Mouse (Mus musculus) heart, embryonic 13.5 days (tissue): ENCODE results near the gene Smok2a. TPM values are rescaled to one million over a fixed set of nuclear protein-coding genes. Genes with fewer than 3 reads are reported as not detected.
"Not testable (repeated sequence)": the region's sequence is repeated elsewhere in the genome, so short reads cannot be mapped to it uniquely, and the experiment has no call there.

Experiments
- ATAC-seq: fragments of 200-750 bp; cut with Nextera tagmentation; 2 replicates; pipeline ENCODE4 v1.8.0; 2017; ENCODE audit warnings: moderate TSS enrichment; ENCODE audit not compliant: insufficient number of reproducible peaks, low FRiP score, low TSS enrichment; ENCODE audit errors: extremely low read depth
- H3K27ac ChIP-seq: fragments of 300-500 bp; sonication (generic); replicated peaks from 2 replicates; pipeline ENCODE4 v1.5.1; 2015; ENCODE audit warnings: moderate library complexity, mild to moderate bottlenecking, inconsistent platforms
- H3K27me3 ChIP-seq: fragments of 300-500 bp; sonication (generic); replicated peaks from 2 replicates; pipeline ENCODE4 v1.6.1; 2015; ENCODE audit warnings: mild to moderate bottlenecking, inconsistent platforms
- H3K36me3 ChIP-seq: fragments of 300-500 bp; sonication (generic); 2 replicates; pipeline ENCODE4 v1.6.1; 2015; ENCODE audit warnings: mild to moderate bottlenecking, inconsistent platforms
- H3K4me1 ChIP-seq: fragments of 300-500 bp; sonication (generic); 2 replicates; pipeline ENCODE4 v1.6.1; 2015; ENCODE audit warnings: inconsistent platforms
- H3K4me2 ChIP-seq: fragments of 300-500 bp; sonication (generic); 2 replicates; pipeline ENCODE4 v1.6.1; 2015; ENCODE audit warnings: inconsistent platforms, mild to moderate bottlenecking, moderate library complexity
- H3K4me3 ChIP-seq: fragments of 300-500 bp; sonication (generic); 2 replicates; pipeline ENCODE4 v1.5.1; 2015; ENCODE audit warnings: moderate library complexity, mild to moderate bottlenecking, inconsistent platforms
- H3K9ac ChIP-seq: fragments of 300-500 bp; sonication (generic); 2 replicates; pipeline ENCODE4 v1.6.1; 2015; ENCODE audit warnings: inconsistent platforms, mild to moderate bottlenecking, moderate library complexity
- H3K9me3 ChIP-seq: fragments of 300-500 bp; sonication (generic); 2 replicates; pipeline ENCODE4 v1.6.1; 2016; ENCODE audit warnings: inconsistent platforms
- WGBS: fragments of 180-500 bp; shearing (Covaris S2); methylation state at CpG from one replicate; pipeline ENCODE4 v1.1.7; 2015; ENCODE audit warnings: mixed read lengths; 5-methylcytosine and 5-hydroxymethylcytosine counted together
- polyA plus RNA-seq: library from polyadenylated mRNA; unstranded; fragments of >200 nt; fragmentation: Nextera tagmentation; extraction: Ambion mirVana; gene quantifications from 2 replicates; pipeline ENCODE4 v1.2.1, GENCODE M21; 2015

Gene Smok2a
- polyA plus RNA-seq, 1 experiment from 2014 or later = not detected

GRCm38 (mm10) chr17:13215595-13215994 is 5.4 kb upstream of the Smok2a start:
- Histone ChIP-seq H3K36me3 (no peaks in the 10 kb centered on the region), H3K4me3 (no peak overlapping the region), H3K9ac (no peak overlapping the region), H3K27me3 (no peaks in the 10 kb centered on the region), H3K4me1 (no peaks in the 10 kb centered on the region), H3K9me3 (peaks cover 99% of the 10 kb centered on the region), H3K4me2 (no peak overlapping the region), H3K27ac (no peak overlapping the region)
- WGBS = 65% methylated on average over 2 of the region's 2 CpGs
- no peak for ATAC-seq

GRCm38 (mm10) chr17:13221921-13222320 is 933 bp downstream of the Smok2a start:
- H3K4me3 ChIP-seq, ATAC-seq, H3K9ac ChIP-seq, H3K27ac ChIP-seq, H3K4me1 ChIP-seq, H3K36me3 ChIP-seq, H3K27me3 ChIP-seq, H3K4me2 ChIP-seq: not testable (repeated sequence)
- 74% methylated on average over 2 of the region's 2 CpGs for WGBS
- H3K9me3 ChIP-seq = peaks cover 95% of the 10 kb centered on the region

- H3K9ac ChIP-seq, H3K4me1 ChIP-seq, H3K27ac ChIP-seq, ATAC-seq, H3K4me2 ChIP-seq, H3K27me3 ChIP-seq, H3K36me3 ChIP-seq, H3K4me3 ChIP-seq: not testable (repeated sequence)
- peaks cover 94% of the 10 kb centered on the region for H3K9me3 ChIP-seq
- 57% methylated on average over 2 of the region's 2 CpGs for WGBS
These were observed 9.0 kb downstream of the Smok2a start, which contains the start of gene Smok2b for GRCm38 (mm10) chr17:13229957-13230356. Gene Smok2b (plus strand): TSS chr17:13230257.

- not testable (repeated sequence) for H3K4me2 ChIP-seq, H3K36me3 ChIP-seq, H3K27ac ChIP-seq, H3K9ac ChIP-seq, H3K4me3 ChIP-seq, H3K4me1 ChIP-seq, H3K27me3 ChIP-seq
- 0 out of 2 replicates have a peak, but pooled peaks have one; percentile 37 for ATAC-seq
- 74% methylated on average over 4 of the region's 4 CpGs for WGBS
- peaks cover 59% of the 10 kb centered on the region for H3K9me3 ChIP-seq
These were observed 18.5 kb downstream of the Smok2a start for GRCm38 (mm10) chr17:13239461-13239860.

GRCm38 (mm10) chr17:13240807-13241727 is 20.1 kb downstream of the Smok2a start:
- H3K36me3 ChIP-seq, H3K27me3 ChIP-seq, H3K9ac ChIP-seq, H3K4me1 ChIP-seq, H3K4me3 ChIP-seq, H3K4me2 ChIP-seq, H3K27ac ChIP-seq: not testable (repeated sequence)
- ATAC-seq = 0 out of 2 replicates have a peak, but pooled peaks have one; percentile 23
- WGBS = 73% methylated on average over 7 of the region's 13 CpGs
- peaks cover 44% of the 10 kb centered on the region for H3K9me3 ChIP-seq

- H3K4me2 ChIP-seq, H3K4me3 ChIP-seq, H3K27ac ChIP-seq, ATAC-seq, H3K27me3 ChIP-seq, H3K4me1 ChIP-seq, H3K9ac ChIP-seq, H3K36me3 ChIP-seq: not testable (repeated sequence)
- WGBS = 55% methylated on average over 1 of the region's 5 CpGs
- peaks cover 11% of the 10 kb centered on the region for H3K9me3 ChIP-seq
These were observed 33.8 kb downstream of the Smok2a start for GRCm38 (mm10) chr17:13254786-13255185.

Other genes with a start within 250 kb of the Smok2a start
- 80.5 and 87.0 TPM in 2 replicates for gene Wtap, start 227.0 kb upstream of the Smok2a start, polyA plus RNA-seq
- gene Sod2, start 214.3 kb upstream of the Smok2a start, polyA plus RNA-seq = 305 and 354 TPM in 2 replicates
- 0.13 TPM in 1 of 2 replicates, not detected in the other for gene Gpr31b, start 168.9 kb upstream of the Smok2a start, polyA plus RNA-seq
- 0.11 TPM in 1 of 2 replicates, not detected in the other for gene Tcp10b, start 160.1 kb upstream of the Smok2a start, polyA plus RNA-seq
- not detected in 2 replicates for gene Unc93a, start 89.4 kb upstream of the Smok2a start, polyA plus RNA-seq
- not detected in 2 replicates for gene Smok2b, start 9.1 kb downstream of the Smok2a start, polyA plus RNA-seq
- not detected in 2 replicates for gene Tcp10c, start 133.4 kb downstream of the Smok2a start, polyA plus RNA-seq